Mouse (Mus musculus): ENCODE measurements around the gene Cyb561d1. TPM values are rescaled to one million over a fixed set of nuclear protein-coding genes. Genes with fewer than 3 reads are reported as not detected.

Cyb561d1 gene
- total and polyA plus RNA-seq, 2 experiments from 2014 or later = 3.1 to 3.8 TPM

GRCm38 (mm10) chr3:108186098-108187047, 14.6 kb downstream of the Cyb561d1 start, which contains the start of gene Amigo1:
Amigo1 (plus strand) TSS chr3:108186335.
- Histone ChIP-seq H3K4me3 (ENCODE audit: low read length) (peak within 1 kb of the TSS; percentile 73), H3K9me3 (ENCODE audit: low read length) (no peaks in the 10 kb centered on the region), H3K9ac (replicated peaks; ENCODE audit: low read length) (peak within 1 kb of the TSS; percentile 75), H3K4me1 (ENCODE audit: insufficient read depth, low read length) (peaks cover 8% of the 10 kb centered on the region; the same call in 1 of the 2 replicates), H3K36me3 (ENCODE audit: insufficient read depth, low read length) (no peaks in the 10 kb centered on the region), H3K27ac (peak within 1 kb of the TSS; percentile 51), H3K4me2 (ENCODE audit: low read depth, low read length) (peak within 1 kb of the TSS; percentile 87), H3K27me3 (ENCODE audit: insufficient read depth, low read length) (no peaks in the 10 kb centered on the region)
- under 1% methylated on average over 59 of the region's 100 CpGs for WGBS
- ATAC-seq (peak; percentile 63), DNase-seq (ENCODE audit: low spot score) (peak; percentile 79)
- TF ChIP-seq CTCF (IDR thresholded peaks at IDR 0.05; ENCODE audit: low read depth) = no peak

- H3K9ac ChIP-seq (replicated peaks; ENCODE audit: low read length) = peak overlapping the region; percentile 75; the same call in 1 of the 2 replicates
- peak overlapping the region; percentile 87 for H3K4me2 ChIP-seq (ENCODE audit: low read depth, low read length)
- 4% methylated on average over 16 of the region's 16 CpGs for WGBS
- H3K9me3 ChIP-seq (ENCODE audit: low read length) = no peaks in the 10 kb centered on the region
- ATAC-seq (peak; percentile 41; the same call in 1 of the 2 replicates), DNase-seq (ENCODE audit: low spot score) (peak; percentile 48)
- H3K27ac ChIP-seq = no peak overlapping the region
- peaks cover 8% of the 10 kb centered on the region; the same call in 1 of the 2 replicates for H3K4me1 ChIP-seq (ENCODE audit: insufficient read depth, low read length)
- TF ChIP-seq CTCF (IDR thresholded peaks at IDR 0.05; ENCODE audit: low read depth) = no peak
- no peaks in the 10 kb centered on the region for H3K27me3 ChIP-seq (ENCODE audit: insufficient read depth, low read length)
- peak overlapping the region; percentile 73 for H3K4me3 ChIP-seq (ENCODE audit: low read length)
- H3K36me3 ChIP-seq (ENCODE audit: insufficient read depth, low read length) = no peaks in the 10 kb centered on the region
These were observed 15.4 kb downstream of the Cyb561d1 start for GRCm38 (mm10) chr3:108185460-108186097.

- Histone ChIP-seq H3K27ac (no peak overlapping the region), H3K4me3 (ENCODE audit: low read length) (no peak overlapping the region), H3K4me1 (ENCODE audit: insufficient read depth, low read length) (peaks cover 8% of the 10 kb centered on the region; the same call in 1 of the 2 replicates), H3K27me3 (ENCODE audit: insufficient read depth, low read length) (no peaks in the 10 kb centered on the region), H3K36me3 (ENCODE audit: insufficient read depth, low read length) (no peaks in the 10 kb centered on the region), H3K4me2 (ENCODE audit: low read depth, low read length) (no peak overlapping the region), H3K9ac (replicated peaks; ENCODE audit: low read length) (no peak overlapping the region), H3K9me3 (ENCODE audit: low read length) (no peaks in the 10 kb centered on the region)
- ATAC-seq (no peak), DNase-seq (ENCODE audit: low spot score) (no peak)
- no peak for TF ChIP-seq CTCF (IDR thresholded peaks at IDR 0.05; ENCODE audit: low read depth)
- WGBS = 80% methylated on average over 3 of the region's 3 CpGs
These were observed 16.3 kb downstream of the Cyb561d1 start for GRCm38 (mm10) chr3:108184742-108185141.

GRCm38 (mm10) chr3:108180514-108180913, 20.5 kb downstream of the Cyb561d1 start:
- Histone ChIP-seq H3K36me3 (ENCODE audit: insufficient read depth, low read length) (no peaks in the 10 kb centered on the region), H3K9me3 (ENCODE audit: low read length) (no peaks in the 10 kb centered on the region)
- no peak for TF ChIP-seq CTCF (IDR thresholded peaks at IDR 0.05; ENCODE audit: low read depth)

GRCm38 (mm10) chr3:108178756-108179715, 22.0 kb downstream of the Cyb561d1 start:
- Histone ChIP-seq H3K9me3 (ENCODE audit: low read length) (no peaks in the 10 kb centered on the region), H3K4me2 (ENCODE audit: low read depth, low read length) (no peak overlapping the region), H3K4me3 (ENCODE audit: low read length) (no peak overlapping the region), H3K27me3 (ENCODE audit: insufficient read depth, low read length) (no peaks in the 10 kb centered on the region), H3K27ac (no peak overlapping the region), H3K36me3 (ENCODE audit: insufficient read depth, low read length) (no peaks in the 10 kb centered on the region), H3K4me1 (ENCODE audit: insufficient read depth, low read length) (peaks cover 10% of the 10 kb centered on the region; the same call in 1 of the 2 replicates), H3K9ac (replicated peaks; ENCODE audit: low read length) (no peak overlapping the region)
- TF ChIP-seq CTCF (IDR thresholded peaks at IDR 0.05; ENCODE audit: low read depth) = no peak
- ATAC-seq = no peak
- 72% methylated on average over 7 of the region's 7 CpGs for WGBS
- DNase-seq (ENCODE audit: low spot score) = no peak

More at GRCm38 (mm10) chr3:108180514-108180913, 20.5 kb downstream of the Cyb561d1 start:
- Histone ChIP-seq H3K4me1 (ENCODE audit: insufficient read depth, low read length) (0 out of 2 replicates have a peak, but pooled peaks cover 3% of the 10 kb centered on the region), H3K27me3 (ENCODE audit: insufficient read depth, low read length) (no peaks in the 10 kb centered on the region), H3K9ac (replicated peaks; ENCODE audit: low read length) (no peak overlapping the region), H3K4me2 (ENCODE audit: low read depth, low read length) (no peak overlapping the region), H3K27ac (no peak overlapping the region), H3K4me3 (ENCODE audit: low read length) (no peak overlapping the region)
- DNase-seq (ENCODE audit: low spot score) (no peak), ATAC-seq (no peak)
- 49% methylated on average over 2 of the region's 2 CpGs for WGBS
